Mouse (Mus musculus): Measurements from ENCODE around the gene Dnajc25.

The Dnajc25 gene

DNA sequence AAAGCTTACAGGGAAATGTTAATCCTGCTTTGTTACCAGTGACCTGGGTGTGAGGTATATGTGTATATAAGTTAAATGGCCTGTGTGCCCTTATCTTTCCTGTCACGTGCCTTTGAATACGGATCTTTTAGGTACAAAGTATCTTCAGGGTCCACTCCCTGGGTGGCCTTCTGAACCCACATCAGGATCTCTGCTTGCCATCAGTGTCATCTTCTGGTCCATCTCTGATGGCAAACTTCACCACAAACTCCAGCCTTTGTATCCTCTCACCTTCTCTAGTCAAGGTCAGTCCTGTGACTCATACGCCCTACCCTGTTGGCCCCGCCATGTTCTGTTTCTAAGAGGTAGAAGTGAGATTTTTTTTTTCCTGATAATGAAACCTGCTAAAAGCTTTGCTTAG, at the start of gene Dnajc25:
Gene Dnajc25 (plus strand): TSS at position 301 of the 400 bp plus-strand sequence.
- no peak for DNase-seq

DNA sequence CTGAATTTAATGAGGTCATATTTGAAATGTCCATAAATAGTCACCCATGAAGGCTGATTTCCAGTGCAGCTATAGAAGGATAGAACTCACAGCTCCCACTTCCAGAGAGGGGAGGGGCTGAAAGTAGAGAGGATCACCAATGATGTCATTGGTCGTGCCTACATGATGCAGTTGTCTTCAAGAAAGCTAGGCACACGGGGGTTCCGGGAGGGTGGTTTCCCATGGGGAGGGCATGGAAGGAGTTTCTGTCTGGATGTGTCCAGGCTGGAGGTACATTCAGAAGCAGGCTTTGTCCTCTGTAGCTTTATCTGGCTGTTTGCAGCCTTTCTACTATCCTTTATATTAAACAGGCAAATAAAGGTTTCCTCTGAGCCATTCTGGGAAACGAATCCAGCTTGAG, 46.5 kb upstream of the Dnajc25 start:
- DNase-seq: no peak

DNA sequence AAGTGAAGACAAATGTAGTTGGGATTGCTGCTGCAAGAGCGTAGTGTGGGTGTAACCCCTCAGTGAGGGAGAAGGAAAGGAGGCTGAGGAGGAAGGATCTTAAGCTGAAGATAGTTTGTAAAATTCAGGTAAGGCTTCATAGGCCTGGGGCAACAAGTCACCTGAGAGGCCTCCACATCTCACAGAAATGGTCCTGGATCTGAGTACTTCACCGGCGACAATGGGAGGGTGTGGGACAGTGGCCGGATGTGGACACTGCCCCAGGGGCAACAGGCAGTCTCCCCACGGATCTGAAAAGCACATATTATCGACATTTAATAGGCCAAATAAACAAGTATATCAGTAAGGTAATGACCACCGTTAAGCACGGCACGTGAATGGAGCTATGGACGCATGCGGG, 42.2 kb upstream of the Dnajc25 start:
- DNase-seq: no peak

DNA sequence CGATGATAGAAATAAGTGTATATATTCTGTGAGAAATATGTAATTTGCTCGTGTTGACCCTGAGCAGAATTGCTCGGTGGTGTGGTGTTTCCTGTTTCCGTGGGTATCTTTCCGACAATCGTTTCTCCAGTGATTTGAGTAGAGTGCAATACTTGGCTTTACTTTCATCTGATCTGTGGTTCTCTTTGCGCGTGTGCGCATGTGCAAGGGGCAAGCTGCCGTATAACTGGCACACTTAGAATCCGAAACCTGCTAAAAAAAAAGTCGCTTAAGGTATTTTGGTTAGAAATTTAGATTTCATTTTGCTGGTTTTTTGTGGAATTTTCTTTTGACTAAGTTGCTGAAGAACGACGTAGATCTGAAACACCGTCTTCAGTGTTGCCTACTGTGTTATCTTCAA, 33.1 kb upstream of the Dnajc25 start:
- no peak for DNase-seq

DNA sequence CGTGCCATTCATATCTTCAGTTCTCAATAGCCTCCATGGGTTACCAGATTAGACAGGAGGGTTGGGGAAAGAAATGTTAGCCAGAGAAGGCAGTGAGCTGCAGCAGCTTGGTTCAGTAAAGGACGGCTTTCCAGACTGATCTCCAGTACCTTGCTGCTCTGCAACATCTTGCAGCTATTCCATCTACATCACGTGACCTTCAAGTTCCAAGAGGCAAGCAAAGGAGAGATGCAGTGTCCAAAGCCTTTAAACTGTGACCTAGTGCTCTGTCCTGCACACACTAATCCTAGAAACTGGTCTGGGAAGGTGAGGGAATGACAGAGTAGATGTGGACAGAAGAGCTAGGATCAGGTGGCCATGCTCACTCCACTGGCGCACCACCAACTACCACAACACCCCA, 31.6 kb upstream of the Dnajc25 start:
- no peak for DNase-seq

DNA sequence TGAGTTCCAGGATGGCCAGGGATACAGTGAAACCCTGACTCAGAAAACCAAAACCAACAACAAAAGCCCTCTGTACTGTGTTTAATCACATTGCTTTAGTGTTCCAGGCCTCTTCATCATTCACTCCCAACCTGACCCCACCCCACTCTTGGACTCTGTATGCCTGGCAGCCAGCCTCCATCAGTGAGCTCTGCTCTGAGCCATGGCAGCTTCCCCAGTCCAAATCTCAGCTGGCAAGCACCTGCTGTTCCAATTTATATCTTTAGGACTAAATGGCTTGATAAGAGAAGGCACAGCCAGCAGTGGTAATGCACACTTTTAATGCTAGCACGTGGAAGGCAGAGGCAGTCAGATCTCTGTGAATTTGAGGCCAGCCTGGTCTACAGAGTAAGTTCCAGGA, 29.7 kb upstream of the Dnajc25 start:
- DNase-seq: no peak

DNA sequence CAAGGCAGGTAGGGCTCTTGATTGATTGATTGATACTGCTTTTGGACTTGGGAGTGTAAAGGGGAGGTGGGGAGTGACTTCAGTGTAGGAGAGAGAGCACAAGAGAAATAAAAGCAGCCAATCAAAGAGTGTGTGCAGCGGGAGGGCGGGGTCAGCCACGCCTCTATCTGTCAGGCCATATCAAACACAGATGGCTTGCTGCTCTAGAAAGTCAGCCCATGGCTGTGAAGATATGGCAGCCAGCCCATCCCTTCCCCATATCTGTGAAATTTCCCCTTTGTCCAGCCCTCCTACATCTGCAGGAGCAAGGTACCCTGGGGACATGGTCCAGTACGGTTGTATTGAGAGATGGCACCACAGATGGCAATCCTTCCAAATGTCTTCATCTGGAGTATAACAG, 24.2 kb upstream of the Dnajc25 start:
- DNase-seq: no peak

DNA sequence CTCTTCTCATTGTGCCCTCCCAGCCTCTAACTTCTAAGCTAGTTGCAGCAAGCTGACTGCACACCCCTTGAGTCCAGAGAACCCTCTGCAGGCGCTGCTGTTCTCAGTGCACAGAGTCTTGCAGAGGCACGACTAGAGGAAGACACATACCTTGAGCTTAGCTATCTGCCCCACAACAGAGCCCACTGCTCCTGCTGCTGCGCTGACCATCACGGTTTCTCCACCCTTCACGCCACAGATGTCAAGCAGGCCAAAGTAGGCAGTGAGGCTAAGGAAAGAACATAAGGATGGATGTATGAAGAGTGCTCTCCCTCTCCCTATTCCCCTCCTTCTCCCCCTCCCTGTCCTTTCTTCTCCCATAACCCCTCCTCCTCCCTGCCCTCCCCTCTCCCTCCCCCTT, 19.2 kb upstream of the Dnajc25 start:
- DNase-seq: no peak

DNA sequence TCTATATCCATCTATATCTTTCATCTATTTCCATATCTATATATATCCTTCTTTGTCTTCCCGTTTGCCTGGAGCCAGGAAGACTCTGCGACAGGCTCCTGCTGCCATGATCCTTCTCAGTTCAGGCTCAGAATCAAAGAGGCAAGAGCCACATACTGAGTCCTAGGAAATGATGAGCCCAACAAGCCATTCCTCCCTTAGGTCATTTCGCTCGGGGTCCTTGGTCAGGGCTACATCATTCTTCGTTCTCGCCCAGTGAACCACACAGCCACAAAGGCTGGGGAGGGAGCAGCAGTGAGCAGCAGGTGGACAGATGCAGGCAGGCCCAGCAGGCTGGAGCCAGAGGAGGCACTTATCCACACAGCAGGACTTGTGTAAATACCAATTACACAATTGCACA, 13.4 kb upstream of the Dnajc25 start:
- DNase-seq: no peak

DNA sequence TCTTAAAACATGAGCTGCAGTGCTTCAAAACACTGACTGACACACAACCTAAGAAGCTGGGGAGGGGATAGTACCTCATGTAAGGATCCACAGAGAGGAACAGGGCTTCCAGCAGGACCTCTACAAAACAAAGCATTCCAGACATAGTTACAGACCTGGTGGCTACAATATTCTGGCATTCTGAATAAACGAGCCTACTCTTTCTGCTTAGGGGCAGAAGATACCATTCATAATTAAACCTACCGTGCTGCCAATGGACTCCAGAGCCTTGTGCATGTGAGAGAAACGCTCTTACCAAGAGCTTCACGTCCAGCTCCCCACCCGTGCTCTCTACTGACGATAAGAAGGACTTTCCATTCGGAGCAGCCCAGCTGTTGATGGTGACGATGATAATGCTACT, 12.1 kb upstream of the Dnajc25 start:
- no peak for DNase-seq

DNA sequence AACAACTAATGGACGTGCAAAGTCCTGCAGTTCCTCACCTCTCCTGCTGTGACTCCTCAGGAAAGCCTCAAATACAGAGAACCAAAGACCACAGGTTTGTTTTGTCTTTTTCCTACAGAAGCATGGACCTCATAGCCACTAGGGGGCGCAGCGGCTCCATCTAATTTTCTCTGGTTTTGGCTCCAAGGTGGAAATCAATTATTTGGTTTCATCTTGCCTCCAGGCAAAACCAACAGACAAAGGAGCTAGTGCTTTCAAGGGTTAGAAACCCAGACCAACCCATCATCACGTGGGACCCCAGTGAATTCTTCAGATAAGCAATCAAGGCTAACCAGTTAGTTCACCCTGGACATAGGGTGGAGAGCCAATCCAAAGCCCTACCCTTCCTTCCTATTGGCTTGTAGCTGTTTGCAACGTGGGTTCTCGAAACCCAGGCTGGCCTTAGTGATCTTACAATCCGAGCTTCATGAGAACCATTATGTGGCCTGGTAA, 9.7 kb upstream of the Dnajc25 start:
- peak; percentile 86 to 88 for DNase-seq

DNA sequence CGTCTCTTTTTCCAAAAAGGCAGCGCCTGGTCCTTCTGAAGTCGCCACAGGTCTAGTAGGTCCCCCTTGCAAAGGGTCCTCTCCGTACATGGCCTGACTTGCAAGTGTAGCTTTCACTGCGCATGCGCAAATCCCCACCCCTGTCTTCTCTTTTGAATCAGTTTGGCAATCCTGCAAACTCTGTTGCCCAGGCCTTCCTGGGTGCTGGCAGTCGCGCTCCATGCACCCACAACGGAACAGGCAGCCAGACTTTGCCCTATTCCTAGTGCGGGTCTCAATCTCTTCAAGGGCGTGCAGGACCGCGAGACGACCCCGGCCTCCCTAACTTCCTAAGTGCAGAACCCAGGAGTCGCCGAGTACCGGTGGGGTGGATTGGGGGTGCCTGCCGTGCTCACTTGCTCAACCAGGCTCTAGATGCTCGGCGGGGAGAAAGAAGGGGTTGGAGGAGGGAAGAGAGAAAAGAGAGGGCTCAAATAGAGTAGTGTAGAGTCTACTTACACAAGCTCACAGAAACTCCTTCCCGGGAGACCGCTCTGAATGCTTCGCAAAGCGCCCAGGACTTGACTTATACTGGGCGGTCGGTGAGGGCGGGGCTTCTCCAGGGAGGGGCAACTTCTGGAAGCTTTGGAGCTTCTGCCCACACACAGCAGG, 8.2 kb upstream of the Dnajc25 start, which contains the start of gene Ptgr1:
Gene Ptgr1 (minus strand): TSS at position 580 of the 651 bp plus-strand sequence.
- DNase-seq: peak; percentile 83 to 85

DNA sequence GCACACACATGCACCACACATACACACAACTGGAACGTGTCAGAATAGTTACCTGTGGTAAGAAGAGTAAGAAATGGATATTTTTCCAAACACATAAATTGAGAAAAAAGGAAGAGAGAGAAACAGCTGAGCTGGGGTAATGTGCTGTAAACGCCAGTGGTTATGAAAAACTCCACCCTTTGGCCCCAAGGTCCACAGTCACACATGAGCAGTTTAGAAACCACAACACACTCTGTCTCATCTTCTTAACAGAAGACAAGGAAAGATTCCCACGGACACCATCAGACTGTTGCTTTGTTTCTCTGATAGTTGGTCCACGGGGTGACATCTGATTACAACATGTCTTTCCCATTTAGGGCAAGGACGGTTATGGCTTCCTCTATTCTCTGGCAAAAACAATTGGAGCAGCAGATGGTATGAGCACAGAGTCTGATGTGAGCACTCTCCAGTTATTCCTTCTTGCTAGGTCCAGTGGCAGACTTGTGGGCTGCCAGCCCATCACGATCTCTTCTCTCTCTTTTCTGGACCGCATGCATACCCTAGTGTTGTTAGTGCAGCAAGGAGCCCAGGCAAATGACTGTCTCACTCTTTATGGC, 5.5 kb upstream of the Dnajc25 start:
- peak in 1 of 2 experiments; percentile 14 for DNase-seq

DNA sequence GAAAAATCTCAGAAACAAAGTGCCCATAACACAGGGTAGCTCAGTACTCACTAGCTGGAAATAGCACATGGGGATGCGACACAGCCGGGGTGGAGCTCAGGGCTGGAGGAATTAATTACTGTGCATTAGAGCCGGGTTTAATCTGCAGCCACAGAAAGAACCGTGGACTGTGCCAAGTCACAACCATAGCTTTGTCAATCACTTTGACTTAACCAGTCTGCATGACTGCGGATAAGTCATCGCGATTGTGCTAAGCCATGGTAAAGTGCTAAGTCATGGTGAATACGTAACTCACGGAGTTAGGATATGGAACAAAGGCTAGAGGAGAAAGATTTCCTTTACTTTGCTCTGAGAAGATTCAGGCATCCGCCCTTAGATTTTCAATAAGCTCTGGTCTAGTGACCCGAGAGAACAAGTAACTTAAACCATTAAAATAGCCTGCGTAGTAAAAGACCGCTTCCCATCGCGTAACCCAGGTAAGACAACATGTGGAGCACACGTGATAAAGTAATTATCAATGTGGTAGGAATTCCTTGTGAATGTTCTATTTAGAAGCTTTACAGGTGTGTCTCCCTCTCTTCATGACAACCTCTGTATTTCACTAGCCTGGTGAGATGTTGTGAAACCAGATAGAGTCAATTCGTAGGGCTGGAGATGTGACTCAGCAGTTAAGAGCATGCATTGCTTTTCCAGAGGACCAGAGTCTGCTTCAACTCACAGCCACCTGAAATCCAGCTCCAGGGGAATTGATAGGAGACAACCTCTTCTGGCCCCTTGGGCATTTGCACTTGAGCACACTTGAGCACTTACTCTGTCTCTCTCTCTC, 4.0 kb upstream of the Dnajc25 start:
- DNase-seq: no peak

DNA sequence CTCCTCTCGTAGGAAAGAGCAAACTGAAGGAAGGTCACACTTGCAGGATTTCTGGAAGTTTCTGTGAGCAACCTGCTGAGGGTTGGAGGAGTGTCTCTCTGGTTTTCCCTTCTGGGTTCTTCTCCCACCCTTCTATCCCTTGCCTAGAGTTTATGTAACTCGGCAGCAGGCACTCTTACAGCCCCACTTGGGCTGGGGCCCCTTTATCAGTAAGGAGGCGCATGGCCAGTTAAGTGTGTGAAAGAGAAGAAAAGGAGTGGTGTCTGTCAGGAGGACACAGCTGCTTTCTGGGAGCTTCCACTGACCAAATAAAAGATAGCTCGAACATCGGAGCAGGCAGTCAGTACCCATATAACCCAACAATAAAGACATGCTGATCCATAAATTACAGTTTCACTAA, 2.7 kb upstream of the Dnajc25 start:
- no peak for DNase-seq

DNA sequence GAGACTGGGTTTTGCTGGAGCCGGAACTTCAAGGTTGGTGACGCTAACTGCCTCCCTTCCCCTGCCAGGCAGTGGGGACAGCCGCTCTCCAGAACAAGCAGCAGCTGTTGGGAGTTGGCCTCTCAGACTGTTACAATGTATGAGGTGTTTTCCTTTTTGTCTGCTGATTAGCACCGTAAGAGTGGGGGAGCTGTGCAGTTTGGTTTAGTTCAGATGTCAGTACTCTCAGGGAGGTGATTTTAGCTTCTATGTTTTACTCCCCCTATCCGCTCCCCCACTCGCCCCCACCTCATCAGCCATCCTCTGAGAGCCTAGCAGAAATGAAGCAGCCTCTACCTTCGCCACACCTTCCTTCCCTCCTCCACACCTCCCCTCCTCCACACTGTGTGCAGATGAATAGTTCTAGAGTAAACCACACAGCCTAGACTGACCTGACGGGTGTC, 410 bp downstream of the Dnajc25 start:
- no peak for DNase-seq

DNA sequence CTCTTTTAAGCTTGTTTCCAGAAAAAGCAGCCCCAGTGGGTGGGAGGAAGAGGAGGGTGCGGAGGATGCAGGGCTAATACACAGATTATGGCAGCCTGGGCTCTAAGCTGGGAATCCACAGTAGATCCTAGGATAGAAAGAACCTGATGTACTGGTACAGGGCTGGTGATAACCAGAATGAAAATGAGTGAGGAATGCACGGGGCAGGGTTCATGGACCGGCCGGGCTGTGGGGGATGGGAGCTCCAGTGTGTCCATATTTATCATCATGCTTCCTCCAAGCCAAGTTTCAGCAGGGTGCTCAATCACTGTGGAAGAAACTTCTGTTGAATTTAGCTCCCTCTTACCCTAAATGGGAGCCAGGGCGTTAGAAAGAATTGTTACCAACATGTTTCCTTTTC, 2.2 kb downstream of the Dnajc25 start:
- DNase-seq: no peak

DNA sequence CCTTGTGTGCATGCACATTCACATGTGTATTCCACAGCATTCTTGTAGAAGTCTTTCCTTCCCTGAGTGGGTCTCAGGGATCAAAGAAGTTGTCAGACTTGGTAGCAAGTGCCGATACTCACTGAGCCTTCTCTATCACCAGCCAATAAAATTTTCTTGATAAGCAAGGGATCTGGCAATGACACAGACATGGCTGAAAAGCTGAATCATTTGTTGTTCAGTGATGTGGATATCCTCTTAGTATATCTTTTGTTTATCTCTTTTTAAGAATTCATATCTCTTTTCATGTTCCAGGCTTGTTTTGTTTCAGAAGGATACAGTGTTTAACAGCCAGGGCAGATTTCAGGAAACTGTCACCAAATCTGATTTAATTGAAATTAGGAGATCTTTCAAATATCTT, 3.8 kb downstream of the Dnajc25 start:
- no peak for DNase-seq

DNA sequence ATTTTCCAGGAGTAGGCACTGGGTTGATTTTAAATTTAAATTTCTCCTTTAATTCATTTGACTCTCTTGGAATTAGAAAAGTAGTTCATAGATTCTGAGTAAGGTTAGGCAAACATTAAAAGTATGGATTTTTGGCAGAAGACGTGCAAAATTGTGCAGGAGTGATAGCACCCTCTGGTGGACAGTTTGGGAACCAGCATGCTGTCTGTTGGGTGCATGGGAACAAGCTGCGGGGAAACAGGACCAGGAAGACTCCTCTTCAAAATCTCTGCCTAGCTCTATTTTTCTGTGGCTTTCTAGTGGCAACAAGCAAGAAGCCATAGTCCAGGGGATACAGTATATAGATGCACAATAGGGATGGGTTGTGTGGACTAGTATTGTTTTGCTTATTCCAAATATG, 4.8 kb downstream of the Dnajc25 start:
- DNase-seq: peak; percentile 84 to 86

DNA sequence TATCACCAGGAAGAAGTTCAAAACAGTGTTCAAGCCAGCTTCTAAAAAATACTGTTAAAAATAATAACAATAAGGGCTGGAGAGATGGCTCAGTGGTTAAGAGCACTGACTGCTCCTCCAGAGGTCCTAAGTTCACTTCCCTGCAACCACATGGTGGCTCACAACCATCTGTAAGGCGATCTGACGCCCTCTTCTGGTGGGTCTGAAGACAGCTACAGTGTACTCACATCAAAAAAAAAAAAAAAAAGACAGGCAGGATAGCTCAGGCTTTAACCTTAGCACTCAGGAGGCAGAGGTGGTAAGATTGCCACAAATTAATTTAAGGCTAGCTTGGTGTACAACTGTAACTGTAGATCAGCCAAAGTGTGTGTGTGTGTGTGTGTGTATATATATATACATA, 5.8 kb downstream of the Dnajc25 start:
- peak; percentile 32 to 51 for DNase-seq

DNA sequence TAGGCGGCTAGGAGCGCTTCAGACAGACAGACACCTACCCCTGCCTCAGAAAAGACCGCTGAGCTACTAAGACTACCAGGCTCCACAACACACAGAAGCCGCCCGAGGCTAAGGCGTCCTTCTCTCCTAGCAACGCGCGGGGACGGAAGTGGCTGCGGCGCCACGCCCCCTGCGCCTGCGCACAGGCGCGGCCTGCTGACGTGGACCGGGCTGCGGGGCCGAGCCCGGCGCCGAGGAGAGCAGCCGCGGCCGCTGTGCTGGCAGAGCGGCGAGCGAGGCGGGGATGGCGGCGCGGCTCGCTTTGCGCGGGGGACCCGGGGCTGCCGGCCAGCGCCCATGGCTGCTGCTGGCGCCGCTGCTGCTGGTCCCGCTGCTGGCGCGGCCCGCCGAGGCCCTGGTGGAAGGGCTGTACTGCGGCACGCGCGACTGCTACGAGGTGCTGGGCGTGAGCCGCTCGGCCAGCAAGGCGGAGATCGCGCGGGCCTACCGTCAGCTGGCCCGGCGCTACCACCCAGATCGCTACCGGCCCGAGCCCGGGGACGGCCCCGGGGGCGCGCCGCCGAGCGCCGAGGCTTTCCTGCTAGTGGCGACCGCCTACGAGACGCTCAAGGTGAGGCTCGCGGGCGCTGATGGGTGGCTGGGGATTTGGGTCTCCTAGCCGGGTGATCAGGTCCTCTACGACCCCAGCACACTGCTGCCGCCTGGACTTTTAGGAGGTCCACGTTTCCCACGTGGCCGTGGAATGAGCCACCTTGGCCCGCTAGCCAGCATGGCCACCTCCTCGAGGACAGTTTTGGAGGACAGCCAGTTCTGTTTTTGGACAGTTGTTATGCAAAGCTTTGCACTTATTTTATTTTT, 8.3 kb downstream of the Dnajc25 start, which contains the start of gene Gm20503:
Gene Gm20503 (plus strand): TSS at position 263 of the 858 bp plus-strand sequence.
- DNase-seq: peak; percentile 90 to 94

DNA sequence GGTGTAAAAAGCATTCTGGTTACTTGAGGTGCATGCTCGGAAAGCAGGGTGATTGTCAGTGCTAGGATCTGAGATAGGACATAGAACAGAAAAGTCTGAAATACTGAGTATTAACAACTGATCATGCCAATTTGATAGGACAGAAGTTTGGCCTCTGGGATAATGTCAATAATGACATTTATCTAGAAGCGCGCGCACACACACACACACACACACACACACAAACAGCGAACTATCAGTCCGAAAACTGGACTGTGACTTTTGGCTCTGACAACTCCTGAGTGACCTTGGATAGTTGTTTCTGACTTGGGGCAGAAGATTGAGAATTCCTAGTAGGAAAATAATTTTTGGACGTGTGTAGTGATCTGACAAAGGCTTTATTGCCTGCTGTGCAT, 8.9 kb downstream of the Dnajc25 start:
- DNase-seq: no peak

DNA sequence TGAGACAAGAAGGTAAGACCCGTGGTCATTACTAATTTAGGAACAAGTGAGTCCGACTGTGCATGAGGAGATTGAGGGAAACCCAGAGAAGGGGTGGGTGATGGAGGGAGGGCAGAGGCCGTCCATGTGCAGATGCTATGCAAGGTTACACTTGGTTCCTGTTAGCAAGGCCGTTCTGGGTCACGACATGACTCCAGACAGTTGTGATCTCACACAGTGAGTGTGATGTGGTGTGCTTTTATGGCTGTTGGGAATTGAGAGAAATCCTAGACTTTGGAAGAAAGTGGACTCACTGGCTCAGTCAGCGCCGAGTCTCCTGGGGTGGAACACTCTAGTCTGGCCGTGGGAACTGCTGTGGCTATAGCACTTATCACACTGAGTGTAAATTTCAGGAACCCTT, 11.3 kb downstream of the Dnajc25 start:
- no peak for DNase-seq
